Mouse (Mus musculus) heart, adult 8-10 months (tissue): ENCODE results near the gene Fblim1. TPM values are rescaled to one million over a fixed set of nuclear protein-coding genes. Genes with fewer than 3 reads are reported as not detected.

Experiments
- DNase-seq: peaks from one replicate; pipeline ENCODE4 v3.0.0; 2022; ENCODE audit warnings: low spot score
- total RNA-seq, 4 experiments: library from RNA; stranded (reverse); gene quantifications; 2 replicates each; pipeline ENCODE4 v1.2.4; 2022

The Fblim1 gene
- total RNA-seq, 4 experiments from 2014 or later, result 221 to 281 (median 251) TPM

GRCm38 (mm10) chr4:141540844-141541243, 65.1 kb downstream of the Fblim1 start:
- DNase-seq, result no peak

DNA sequence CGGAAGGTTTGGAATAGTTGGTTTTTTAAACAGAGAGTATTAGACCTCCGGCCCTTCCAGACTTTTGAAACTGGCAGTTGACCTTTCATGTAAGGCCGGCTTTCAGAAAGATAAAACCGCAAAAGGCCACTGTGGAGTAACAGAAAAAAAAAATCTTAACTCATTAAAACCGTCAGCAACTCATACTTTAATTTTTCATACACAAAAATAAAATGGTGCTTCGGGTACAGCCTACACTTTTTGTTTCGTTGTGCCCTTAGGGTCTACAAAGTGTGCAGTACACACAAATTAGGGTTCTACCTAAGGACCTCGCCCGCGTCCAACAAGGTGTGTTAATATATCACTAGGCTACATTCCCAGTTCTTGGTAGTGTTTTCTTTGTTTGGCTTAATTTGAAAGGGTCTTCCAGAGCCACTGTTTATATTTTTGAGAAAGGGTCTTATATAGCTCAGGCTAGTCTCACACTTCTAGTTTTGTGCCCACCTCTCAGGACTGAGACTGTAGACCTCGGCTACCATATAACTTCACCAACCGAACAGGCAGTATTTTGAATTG, 66.6 kb downstream of the Fblim1 start:
- no peak for DNase-seq

- DNase-seq, result peak; percentile 93
These were observed 67.3 kb downstream of the Fblim1 start, which contains the start of gene Spen for GRCm38 (mm10) chr4:141538408-141539212. TSS of gene Spen (minus strand) at chr4:141538597.

- DNase-seq, result no peak
These were observed 68.0 kb downstream of the Fblim1 start for GRCm38 (mm10) chr4:141537706-141538407.

GRCm38 (mm10) chr4:141537226-141537610, 68.7 kb downstream of the Fblim1 start:
- peak; percentile 37 for DNase-seq

GRCm38 (mm10) chr4:141536291-141537225, 69.3 kb downstream of the Fblim1 start:
- peak; percentile 47 for DNase-seq

DNA sequence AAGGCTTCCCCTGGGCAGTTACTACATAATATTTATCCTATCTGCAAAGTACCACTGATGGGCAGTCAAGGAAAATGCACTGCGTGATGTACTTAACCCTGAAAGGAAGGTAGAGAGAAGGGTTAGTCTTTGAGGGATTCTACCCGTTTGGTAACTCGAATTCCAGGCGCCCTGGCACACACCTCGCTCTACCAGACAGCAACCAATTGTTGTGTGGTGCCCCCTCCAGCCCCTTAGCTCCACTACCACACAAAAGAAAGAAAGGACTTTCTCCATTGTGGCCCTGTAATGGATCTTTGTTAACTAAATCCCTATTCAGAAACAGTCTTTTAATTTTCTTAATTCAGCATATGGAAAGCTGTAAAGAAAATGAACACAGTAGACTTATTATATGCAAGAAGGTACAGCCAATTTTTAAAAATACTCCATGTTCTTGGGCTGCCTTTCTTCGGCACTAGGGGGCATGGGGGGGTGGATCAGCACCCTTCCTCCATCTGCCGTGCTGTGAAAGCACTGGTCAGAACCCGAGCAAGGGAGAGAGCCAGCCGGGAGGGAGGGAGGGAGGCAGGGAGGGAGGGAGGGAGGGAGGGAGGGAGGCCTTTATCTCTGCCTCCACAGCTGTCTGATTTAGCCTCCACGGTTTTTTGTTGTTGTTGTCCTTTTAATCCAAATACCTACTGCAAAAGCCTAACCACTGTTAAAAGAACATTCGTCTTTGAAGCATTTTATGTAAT, 70.8 kb downstream of the Fblim1 start:
- DNase-seq, result peak; percentile 55

DNA sequence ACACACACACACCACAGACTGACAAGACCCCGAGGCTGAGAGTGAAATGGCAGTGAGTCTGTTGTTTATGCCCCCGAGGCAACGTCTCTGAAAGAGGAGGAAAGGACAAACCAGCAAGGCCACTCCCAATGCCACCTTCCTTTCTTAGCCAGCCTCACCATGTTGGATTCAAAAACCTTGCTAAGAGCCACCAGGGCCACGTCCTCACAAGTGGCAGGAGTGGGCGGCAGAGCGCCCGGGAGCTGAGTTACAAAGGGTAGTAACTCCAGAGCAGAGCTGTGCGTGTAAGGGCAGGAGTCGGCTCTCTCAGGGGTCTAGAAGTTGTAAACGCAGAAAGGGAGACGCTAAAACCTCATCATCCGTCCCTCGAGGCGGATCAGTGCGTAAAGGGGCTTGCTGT, 74.9 kb downstream of the Fblim1 start:
- DNase-seq, result no peak

- no peak for DNase-seq
These were observed 77.0 kb downstream of the Fblim1 start for GRCm38 (mm10) chr4:141528938-141529337.

DNA sequence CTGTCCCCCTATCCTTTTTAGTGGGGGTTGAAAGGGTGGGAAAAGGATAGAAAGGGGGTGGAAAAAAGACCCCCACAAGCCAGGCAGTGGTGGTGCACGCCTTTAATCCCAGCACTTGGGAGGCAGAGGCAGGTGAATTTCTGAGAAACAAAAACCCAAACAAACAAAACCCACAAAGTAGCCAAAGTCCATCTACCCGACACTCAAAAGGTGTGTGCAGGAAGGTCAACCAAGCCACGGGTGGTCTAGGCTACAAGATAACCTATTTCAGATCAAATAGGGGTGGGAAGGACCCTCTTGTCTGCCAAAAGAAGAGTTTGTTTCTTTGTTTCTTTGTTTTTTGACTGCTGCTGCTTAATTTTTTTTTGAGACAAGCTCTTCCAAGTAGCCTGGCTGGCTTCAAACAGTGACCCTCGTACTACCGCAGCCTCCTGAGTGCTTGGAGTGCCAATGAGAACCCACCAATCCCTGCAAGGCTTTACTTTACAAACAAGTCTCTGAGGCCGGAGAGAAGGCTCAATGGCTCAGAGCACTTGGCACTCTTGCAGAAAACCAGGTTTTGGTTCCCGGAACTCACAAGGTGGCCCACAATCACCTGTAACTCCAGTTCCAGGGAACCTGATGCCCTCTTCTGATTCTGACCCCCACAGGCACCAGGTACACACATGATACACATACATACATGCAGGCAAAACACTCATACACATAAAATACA, 78.8 kb downstream of the Fblim1 start:
- no peak for DNase-seq

Other genes starting within 250 kb of the Fblim1 start
- 1 to 10 TPM; 2.4 to 5.5 (median 4.1) TPM for gene Fam131c, start 237.9 kb downstream of the Fblim1 start, total RNA-seq
- gene Clcnka, start 207.4 kb downstream of the Fblim1 start, total RNA-seq, result not detected
- gene Clcnkb, start 190.1 kb downstream of the Fblim1 start, total RNA-seq, result 1 to 10 TPM in 1 of 4 experiments, under 1 TPM in 3; 0.33 to 1.5 (median 0.59) TPM
- gene Hspb7, start 185.3 kb downstream of the Fblim1 start, total RNA-seq, result 1,000 to 10,000 TPM; 1,512 to 1,942 (median 1,609) TPM
- gene Srarp, start 170.0 kb downstream of the Fblim1 start, total RNA-seq, result 1 to 10 TPM in 1 of 4 experiments, under 1 TPM in 3; 0.82 to 1.5 (median 0.93) TPM
- gene Zbtb17, start 161.4 kb downstream of the Fblim1 start, total RNA-seq, result 10 to 100 TPM; 24.8 to 28.4 (median 26.5) TPM
- gene Spen, start 67.5 kb downstream of the Fblim1 start, total RNA-seq, result 10 to 100 TPM; 29.2 to 32.2 (median 30.1) TPM
- gene Tmem82, start 12.5 kb upstream of the Fblim1 start, total RNA-seq, result 10 to 100 TPM; 15.0 to 19.3 (median 16.5) TPM
- gene Slc25a34, start 17.7 kb upstream of the Fblim1 start, total RNA-seq, result 100 to 1,000 TPM; 124 to 157 (median 144) TPM
- 100 to 1,000 TPM; 113 to 133 (median 117) TPM for gene Plekhm2, start 58.8 kb upstream of the Fblim1 start, total RNA-seq
- 1 to 10 TPM in 2 of 4 experiments, not detected in 2; 1.2 to 4.0 TPM for gene Rsc1a1, start 79.5 kb upstream of the Fblim1 start, total RNA-seq
- 10 to 100 TPM; 26.1 to 34.6 (median 29.1) TPM for gene Ddi2, start 117.3 kb upstream of the Fblim1 start, total RNA-seq
- gene Agmat, start 140.6 kb upstream of the Fblim1 start, total RNA-seq, result under 1 TPM in 3 of 4 experiments, not detected in 1; 0.44 to 0.66 (median 0.63) TPM
- gene Dnajc16, start 184.8 kb upstream of the Fblim1 start, total RNA-seq, result 10 to 100 TPM; 23.2 to 28.7 (median 25.0) TPM
- gene Casp9, start 187.5 kb upstream of the Fblim1 start, total RNA-seq, result 10 to 100 TPM in 2 of 4 experiments, 1 to 10 TPM in 2; 7.9 to 10.7 (median 10.0) TPM
- gene Cela2a, start 220.1 kb upstream of the Fblim1 start, total RNA-seq, result 1 to 10 TPM in 1 of 4 experiments, not detected in 3; 1.0 TPM
- not detected for gene Ctrc, start 240.3 kb upstream of the Fblim1 start, total RNA-seq